Mouse (Mus musculus) small intestine, adult 2 months (tissue): Measurements from ENCODE around the gene Obox7.
"Not testable (repeated sequence)": the region's sequence is repeated elsewhere in the genome, so short reads cannot be mapped to it uniquely, and the experiment has no call there.

ENCODE experiments used
- CTCF ChIP-seq: fragments of 200-500 bp; IDR thresholded peaks from 2 replicates; pipeline ENCODE4 v1.5.1; 2012; ENCODE audit warnings: low read depth, mild to moderate bottlenecking, control low read depth, inconsistent platforms, low read length, moderate library complexity, mixed read lengths; ENCODE audit not compliant: insufficient replicate concordance, insufficient read length; ENCODE audit errors: extremely low read depth
- POLR2A ChIP-seq: fragments of 200-500 bp; IDR thresholded peaks from 2 replicates; pipeline ENCODE4 v1.6.1; 2012; ENCODE audit warnings: low read depth, mild to moderate bottlenecking, control low read depth, inconsistent platforms, low read length, moderate library complexity

- TF ChIP-seq CTCF, POLR2A: not testable (repeated sequence)
These were observed 36.4 kb upstream of the Obox7 start for GRCm38 (mm10) chr7:14622556-14623542.
